Mouse (Mus musculus): ENCODE results near the gene Plekhm3. TPM values are rescaled to one million over a fixed set of nuclear protein-coding genes. Genes with fewer than 3 reads are reported as not detected.

Gene Plekhm3
- 1 to 10 TPM; 7.1 to 9.5 TPM for polyA plus RNA-seq (2017; shearing (Covaris generic))

DNA sequence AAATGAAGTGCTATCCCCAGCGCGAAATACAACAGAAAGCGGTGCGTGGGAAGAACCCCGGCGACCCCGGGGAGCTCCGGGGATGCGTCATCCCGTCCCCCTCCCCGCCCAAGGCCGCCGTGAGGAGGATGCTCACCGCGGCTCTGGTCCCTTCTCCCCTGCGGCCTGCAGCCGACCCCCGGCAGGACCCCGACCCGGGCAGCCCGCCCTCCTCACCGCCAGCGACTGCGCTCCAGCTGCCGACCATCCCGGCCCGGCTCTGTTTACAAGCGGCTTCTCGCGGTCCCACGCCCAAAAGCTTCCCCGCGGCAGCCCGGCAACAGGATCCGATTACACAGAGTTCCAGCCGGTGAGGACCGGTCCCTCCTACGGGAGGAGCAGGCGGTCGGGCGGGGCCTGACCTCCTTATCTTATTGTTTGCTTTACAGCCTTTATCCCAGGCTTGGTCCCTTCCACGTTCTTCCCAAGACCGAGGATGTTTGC is at the start of gene Plekhm3:
TSS of gene Plekhm3 (minus strand) at position 346 of the 483 bp plus-strand sequence.

DNA sequence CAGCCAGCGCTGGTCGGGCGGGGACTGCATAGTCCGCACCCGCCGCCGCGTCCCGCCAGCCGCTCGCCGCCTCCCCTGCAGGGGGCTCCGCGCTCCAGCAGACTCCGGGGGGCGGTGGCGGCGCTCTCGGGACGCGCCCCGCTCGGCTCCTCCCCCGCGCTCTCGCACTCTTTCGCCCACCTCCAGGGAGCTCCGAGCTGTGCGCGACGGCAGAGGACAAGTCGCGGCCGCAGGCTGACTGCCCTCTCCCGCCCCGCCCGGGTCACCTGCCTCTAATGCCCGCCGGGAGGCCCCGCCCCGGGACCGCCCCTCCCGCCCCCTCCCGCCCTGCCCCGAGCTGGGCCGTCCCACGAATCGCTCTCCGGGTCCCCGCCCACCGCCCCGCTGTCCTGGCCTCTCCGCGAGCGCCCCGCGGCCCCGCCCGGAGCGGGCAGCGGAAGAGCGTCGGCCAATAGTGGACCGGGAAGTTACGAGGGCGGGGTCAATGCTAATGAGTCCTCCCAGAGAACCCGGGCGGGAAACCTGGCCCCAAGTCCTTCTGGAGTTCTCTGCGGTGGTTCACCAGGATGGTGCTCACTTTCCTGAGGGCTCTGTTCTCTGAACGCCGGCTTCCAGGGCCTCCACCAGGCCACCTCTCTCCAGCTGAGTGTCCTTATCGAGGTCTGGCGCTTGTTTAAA is 219.0 kb downstream of the Plekhm3 start, which contains the start of gene Fzd5:
TSS of gene Fzd5 (minus strand) at position 250 of the 678 bp plus-strand sequence.

Other genes starting within 250 kb of the Plekhm3 start
- gene Fzd5, start 219.1 kb downstream of the Plekhm3 start, polyA plus RNA-seq (2017; shearing (Covaris generic)), result under 1 TPM; 0.42 to 0.80 TPM
- 1 to 10 TPM in 1 of 2 experiments, under 1 TPM in 1; 0.43 to 4.0 TPM for gene Akr1cl, start 75.9 kb upstream of the Plekhm3 start, polyA plus RNA-seq (2017; shearing (Covaris generic))
- gene Cryge, start 94.3 kb upstream of the Plekhm3 start, polyA plus RNA-seq (2017; shearing (Covaris generic)), result not detected
- not detected for gene Crygd, start 106.6 kb upstream of the Plekhm3 start, polyA plus RNA-seq (2017; shearing (Covaris generic))
- under 1 TPM in 1 of 2 experiments, not detected in 1; 0.64 TPM for gene Crygc, start 116.9 kb upstream of the Plekhm3 start, polyA plus RNA-seq (2017; shearing (Covaris generic))
- gene Crygb, start 125.5 kb upstream of the Plekhm3 start, polyA plus RNA-seq (2017; shearing (Covaris generic)), result not detected
- gene Cryga, start 146.5 kb upstream of the Plekhm3 start, polyA plus RNA-seq (2017; shearing (Covaris generic)), result not detected
- gene Gm28845, start 162.7 kb upstream of the Plekhm3 start, polyA plus RNA-seq (2017; shearing (Covaris generic)), result not detected
- gene D630023F18Rik, start 166.4 kb upstream of the Plekhm3 start, polyA plus RNA-seq (2017; shearing (Covaris generic)), result under 1 TPM in 1 of 2 experiments, not detected in 1; 0.18 TPM
- gene Idh1, start 229.7 kb upstream of the Plekhm3 start, polyA plus RNA-seq (2017; shearing (Covaris generic)), result 10 to 100 TPM; 10.4 to 11.6 TPM
- gene Pikfyve, start 229.9 kb upstream of the Plekhm3 start, polyA plus RNA-seq (2017; shearing (Covaris generic)), result 10 to 100 TPM; 17.2 to 22.1 TPM